Mouse (Mus musculus) ES-Bruce4 (cell line): Measurements from ENCODE around the gene Ap2b1. TPM values are rescaled to one million over a fixed set of nuclear protein-coding genes. Genes with fewer than 3 reads are reported as not detected.

Experiments
- H3K27ac ChIP-seq: 2 replicates; pipeline ENCODE4 v1.5.1; 2012; ENCODE audit warnings: low read length, inconsistent platforms; ENCODE audit not compliant: insufficient read depth
- H3K27me3 ChIP-seq: 2 replicates; pipeline ENCODE4 v1.6.1; 2012; ENCODE audit warnings: mild to moderate bottlenecking, low read length, inconsistent platforms; ENCODE audit not compliant: control insufficient read depth, poor library complexity, insufficient read depth, severe bottlenecking
- H3K36me3 ChIP-seq: 2 replicates; pipeline ENCODE4 v1.6.1; 2012; ENCODE audit warnings: inconsistent platforms, mild to moderate bottlenecking, low read length, moderate library complexity; ENCODE audit not compliant: control insufficient read depth, poor library complexity, insufficient read depth, severe bottlenecking
- H3K4me1 ChIP-seq: one replicate; pipeline ENCODE4 v1.8.1; 2011; ENCODE audit warnings: low read length; ENCODE audit not compliant: control insufficient read depth, insufficient read depth
- H3K4me3 ChIP-seq: 2 replicates; pipeline ENCODE4 v1.5.1; 2011; ENCODE audit warnings: low read depth, mild to moderate bottlenecking, low read length
- H3K9ac ChIP-seq: 2 replicates; pipeline ENCODE4 v1.6.1; 2012; ENCODE audit warnings: low read depth, mild to moderate bottlenecking, inconsistent platforms; ENCODE audit not compliant: poor library complexity, severe bottlenecking
- H3K9me3 ChIP-seq: replicated peaks from 2 replicates; pipeline ENCODE4 v1.6.1; 2012; ENCODE audit warnings: mild to moderate bottlenecking, low read length, inconsistent platforms; ENCODE audit not compliant: control insufficient read depth, poor library complexity, insufficient read depth, severe bottlenecking
- CTCF ChIP-seq: IDR thresholded peaks from one replicate; pipeline ENCODE4 v1.8.1; 2011; ENCODE audit warnings: low read depth, low read length
- EP300 ChIP-seq: IDR thresholded peaks from 2 replicates; pipeline ENCODE4 v1.6.1; 2011; ENCODE audit warnings: low read depth, low read length; ENCODE audit not compliant: insufficient read depth
- POLR2A ChIP-seq: IDR thresholded peaks from one replicate; pipeline ENCODE4 v1.8.1; 2011; ENCODE audit warnings: low read length; ENCODE audit not compliant: insufficient read depth
- polyA plus RNA-seq: library from polyadenylated mRNA; stranded (reverse); fragments of >200 nt; gene quantifications from 2 replicates; pipeline ENCODE4 v1.2.4, GENCODE M21; 2011; ENCODE audit warnings: low read depth; ENCODE audit not compliant: missing spikeins, insufficient read depth, insufficient read length

The Ap2b1 gene
- polyA plus RNA-seq, 1 experiment, result 196 TPM

DNA sequence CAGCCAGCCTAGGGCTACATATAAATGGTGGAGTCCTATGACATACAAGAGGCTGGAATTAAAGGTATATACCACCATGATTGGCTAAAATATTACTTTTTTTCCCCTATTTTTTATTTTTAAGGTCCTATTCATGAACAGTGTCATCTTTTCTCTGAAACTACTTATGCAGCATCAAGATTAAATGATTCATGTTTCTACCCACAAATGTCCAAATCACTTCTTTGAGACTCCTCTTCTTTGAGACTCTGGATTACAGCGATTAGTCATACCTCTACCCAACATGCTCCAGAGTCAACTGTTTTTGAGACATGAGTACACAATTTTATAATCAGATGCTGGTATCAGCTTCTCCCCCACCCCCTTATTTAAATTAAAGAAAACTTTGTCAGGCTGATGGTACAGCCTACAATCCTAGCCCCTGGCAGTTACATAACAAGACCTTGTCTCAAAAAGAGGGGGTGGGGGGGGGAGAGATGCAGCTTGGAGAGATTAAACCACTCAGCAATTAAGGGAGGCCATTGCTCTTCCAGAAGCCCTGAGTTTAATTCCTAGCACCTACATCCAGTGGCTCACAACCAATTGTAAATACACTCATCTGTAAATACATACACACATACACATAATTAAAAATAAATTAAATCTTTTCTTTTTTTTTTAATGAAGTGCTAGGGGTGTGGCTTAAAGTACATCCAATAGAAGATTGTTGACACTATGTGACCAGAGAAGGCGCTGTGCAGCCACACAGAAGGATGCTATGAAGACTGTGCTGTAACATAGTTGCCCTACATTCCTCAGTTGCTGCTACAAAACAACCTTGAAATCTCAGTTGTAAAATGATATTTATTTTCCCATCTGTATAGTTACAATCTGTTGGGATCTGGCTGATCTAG, 26.6 kb upstream of the Ap2b1 start:
- H3K27me3 ChIP-seq, result no peaks in the 10 kb centered on the region
- no peak for TF ChIP-seq POLR2A
- TF ChIP-seq CTCF, result no peak
- no peak for TF ChIP-seq EP300
- H3K4me1 ChIP-seq, result peaks cover 2% of the 10 kb centered on the region
- no peak overlapping the region for H3K4me3 ChIP-seq
- H3K9me3 ChIP-seq, result no peaks in the 10 kb centered on the region
- H3K27ac ChIP-seq, result no peak overlapping the region
- H3K36me3 ChIP-seq, result no peaks in the 10 kb centered on the region
- no peak overlapping the region for H3K9ac ChIP-seq

DNA sequence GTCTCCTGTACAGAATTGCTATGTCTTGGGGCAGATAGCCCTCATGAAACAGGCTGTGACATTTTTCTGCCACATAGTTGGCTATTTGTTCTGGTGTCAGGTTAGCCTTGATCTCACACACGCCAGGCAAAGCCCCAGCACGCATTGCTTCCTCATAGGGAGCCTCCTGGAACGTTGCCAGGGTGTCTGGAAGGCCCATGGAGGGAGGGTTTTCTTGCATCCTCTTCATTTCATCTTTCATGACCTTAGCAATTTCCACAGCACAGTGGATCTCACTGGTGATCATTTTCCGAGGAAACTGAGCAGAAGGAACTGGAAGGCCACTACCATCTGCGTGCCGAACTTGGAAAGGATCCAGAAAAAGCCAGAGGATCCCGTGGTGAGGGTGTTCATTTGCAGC, 22.6 kb upstream of the Ap2b1 start:
- Histone ChIP-seq H3K4me1 (no peaks in the 10 kb centered on the region), H3K9ac (no peak overlapping the region), H3K4me3 (no peak overlapping the region), H3K9me3 (no peaks in the 10 kb centered on the region), H3K36me3 (no peaks in the 10 kb centered on the region), H3K27me3 (no peaks in the 10 kb centered on the region; the same call in 1 of the 2 replicates), H3K27ac (no peak overlapping the region)
- TF ChIP-seq POLR2A (no peak), EP300 (no peak), CTCF (no peak)

DNA sequence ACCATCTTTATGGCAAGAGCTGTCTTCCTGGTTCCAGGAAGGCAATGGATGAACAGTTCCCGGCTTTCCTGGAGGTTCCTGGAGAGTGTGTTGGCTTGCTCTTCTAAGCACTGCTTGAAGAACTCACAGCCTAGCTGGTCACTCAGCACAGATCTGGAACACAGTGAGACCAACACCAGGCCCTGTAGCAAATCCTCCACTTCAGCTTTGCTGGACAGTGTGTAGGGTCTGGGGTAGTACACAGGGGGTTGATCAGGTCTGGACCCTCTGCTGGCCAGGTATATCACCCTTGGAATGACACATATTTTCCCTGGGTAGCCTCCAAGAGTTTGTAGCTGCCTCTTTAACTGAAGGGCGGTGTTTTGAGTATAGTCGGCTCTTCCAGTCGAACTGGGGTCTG, 19.8 kb upstream of the Ap2b1 start:
- Histone ChIP-seq H3K9me3 (no peaks in the 10 kb centered on the region), H3K27ac (no peak overlapping the region), H3K27me3 (no peaks in the 10 kb centered on the region; the same call in 1 of the 2 replicates), H3K4me1 (no peaks in the 10 kb centered on the region), H3K36me3 (no peaks in the 10 kb centered on the region), H3K4me3 (no peak overlapping the region), H3K9ac (no peak overlapping the region)
- TF ChIP-seq EP300 (no peak), POLR2A (no peak), CTCF (no peak)

DNA sequence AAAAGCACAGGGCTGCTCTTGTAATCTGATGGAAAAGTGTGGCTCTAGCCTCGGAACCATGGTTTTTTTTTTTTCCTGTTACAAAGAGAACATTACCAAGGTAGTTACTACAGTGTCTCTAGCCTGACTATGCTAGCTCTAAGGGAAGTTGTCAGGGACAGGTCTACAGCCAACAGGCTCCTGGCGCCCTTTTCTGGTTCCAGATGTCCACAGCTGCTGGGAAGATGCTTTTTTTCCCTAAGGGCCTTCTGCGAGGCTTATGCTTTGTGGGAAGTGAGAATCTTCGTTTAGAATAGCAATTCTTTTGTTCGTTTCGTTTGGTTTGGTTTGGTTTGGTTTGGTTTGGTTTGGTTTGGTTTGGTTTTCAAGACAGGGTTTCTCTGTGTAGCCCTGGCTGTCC, 19.1 kb upstream of the Ap2b1 start:
- Histone ChIP-seq H3K9ac (no peak overlapping the region), H3K4me1 (no peaks in the 10 kb centered on the region), H3K9me3 (no peaks in the 10 kb centered on the region), H3K36me3 (no peaks in the 10 kb centered on the region), H3K27ac (no peak overlapping the region), H3K4me3 (no peak overlapping the region), H3K27me3 (no peaks in the 10 kb centered on the region; the same call in 1 of the 2 replicates)
- no peak for TF ChIP-seq EP300
- no peak for TF ChIP-seq CTCF
- TF ChIP-seq POLR2A, result no peak

DNA sequence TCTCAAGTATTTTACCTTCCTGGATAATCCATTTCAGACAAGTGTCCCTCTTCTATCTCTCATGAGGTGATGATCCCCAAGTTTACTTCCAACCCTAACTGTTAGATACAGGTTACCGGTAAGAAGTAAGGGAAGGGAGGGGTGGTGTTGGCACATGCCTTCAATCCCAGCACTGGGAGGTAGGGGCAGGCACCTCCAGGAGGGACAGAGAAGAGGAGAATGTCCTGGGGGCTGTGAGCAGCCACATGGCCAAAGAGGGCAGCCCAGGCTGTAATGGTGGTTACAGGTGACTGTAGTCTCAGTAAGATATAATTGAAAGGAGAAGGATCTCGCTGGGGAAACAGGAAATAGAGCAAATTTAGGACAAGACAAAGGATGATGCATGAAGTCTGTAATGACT, 16.7 kb upstream of the Ap2b1 start:
- no peak overlapping the region for H3K9ac ChIP-seq
- H3K9me3 ChIP-seq, result no peaks in the 10 kb centered on the region
- no peak overlapping the region for H3K27ac ChIP-seq
- H3K36me3 ChIP-seq, result no peaks in the 10 kb centered on the region
- H3K4me1 ChIP-seq, result no peaks in the 10 kb centered on the region
- H3K27me3 ChIP-seq, result no peaks in the 10 kb centered on the region; the same call in 1 of the 2 replicates
- H3K4me3 ChIP-seq, result no peak overlapping the region
- TF ChIP-seq CTCF (no peak), POLR2A (no peak), EP300 (no peak)

DNA sequence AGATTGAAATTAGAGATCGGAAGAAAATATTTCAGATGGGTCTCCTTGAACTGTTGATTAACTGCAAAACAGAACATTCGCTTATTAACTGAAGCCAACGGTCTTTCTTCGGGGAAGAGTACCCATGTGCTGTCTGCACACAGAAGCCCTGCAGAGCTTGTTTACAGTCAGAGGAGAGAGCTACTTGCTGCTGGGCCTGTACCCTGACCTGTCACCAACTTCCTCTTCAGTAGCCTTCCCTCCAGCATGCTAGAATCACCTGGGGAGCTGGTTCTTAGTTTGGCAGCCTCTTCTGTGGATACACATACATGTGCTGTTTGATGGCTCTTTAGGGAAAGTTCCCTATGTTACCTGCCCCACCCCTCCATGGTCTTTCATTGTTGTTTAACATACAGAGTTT, 13.2 kb upstream of the Ap2b1 start:
- Histone ChIP-seq H3K9ac (no peak overlapping the region), H3K4me1 (no peaks in the 10 kb centered on the region), H3K36me3 (no peaks in the 10 kb centered on the region), H3K4me3 (no peak overlapping the region), H3K27ac (no peak overlapping the region), H3K9me3 (no peaks in the 10 kb centered on the region), H3K27me3 (no peaks in the 10 kb centered on the region)
- TF ChIP-seq POLR2A (no peak), EP300 (no peak), CTCF (no peak)
